Mouse (Mus musculus) bone marrow, adult 2 months (tissue): Measurements from ENCODE around the gene Srebf2.

Experiments
- CTCF ChIP-seq: fragments of 200-500 bp; IDR thresholded peaks from 2 replicates; pipeline ENCODE4 v1.5.1; 2011; ENCODE audit warnings: low read length, control low read depth; ENCODE audit not compliant: control insufficient read depth, insufficient read depth
- POLR2A ChIP-seq: fragments of 200-500 bp; IDR thresholded peaks from 2 replicates; pipeline ENCODE4 v1.6.1; 2011; ENCODE audit warnings: low read depth, mild to moderate bottlenecking, control low read depth, low read length, borderline replicate concordance; ENCODE audit not compliant: control insufficient read depth

- no peak for TF ChIP-seq CTCF
- no peak for TF ChIP-seq POLR2A
Observed at GRCm38 (mm10) chr15:82231100-82231499, 84.1 kb downstream of the Srebf2 start.
